Mouse (Mus musculus) kidney, adult 18-20 months (tissue): ENCODE data around the gene Vps13c.
A peak's percentile ranks its signal among the peaks of the same experiment; 100 is the strongest.

ENCODE experiments used
- DNase-seq: peaks from one replicate; pipeline ENCODE4 v3.0.0; 2021

Vps13c gene

DNA sequence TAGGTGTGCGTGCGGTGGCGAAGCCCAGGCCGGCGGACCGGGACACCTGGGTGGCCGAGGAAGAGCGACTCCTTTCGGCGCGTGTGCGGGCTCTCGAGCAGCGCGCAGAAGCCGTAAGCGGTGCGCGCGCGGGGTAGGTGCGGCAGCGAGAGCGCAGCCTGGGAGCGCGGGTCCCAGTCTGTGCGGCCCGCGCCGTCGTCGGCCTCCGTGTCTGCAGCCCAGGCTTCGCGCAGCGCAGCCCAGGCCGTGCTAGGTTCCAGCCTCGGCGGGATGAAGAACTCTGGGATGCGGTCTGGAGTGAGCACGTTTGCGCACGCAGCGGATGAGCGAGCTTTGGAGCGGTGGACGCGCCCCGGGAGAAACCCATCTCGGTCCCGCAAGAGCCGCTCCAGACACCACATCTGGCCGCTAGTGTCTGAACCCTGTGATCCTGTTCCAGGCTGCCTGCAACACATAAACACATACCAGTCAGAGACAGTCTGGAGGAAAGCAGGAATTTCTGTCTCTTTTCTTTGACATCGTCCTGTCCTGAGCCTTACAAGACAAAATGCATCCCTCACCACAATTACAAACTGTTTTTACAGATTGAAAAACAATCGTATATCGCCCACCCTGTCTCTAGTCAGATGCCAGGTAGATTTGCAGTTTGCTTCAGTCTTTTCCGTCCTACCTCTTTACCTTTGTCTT, 8.7 kb upstream of the Vps13c start:
- DNase-seq = no peak

DNA sequence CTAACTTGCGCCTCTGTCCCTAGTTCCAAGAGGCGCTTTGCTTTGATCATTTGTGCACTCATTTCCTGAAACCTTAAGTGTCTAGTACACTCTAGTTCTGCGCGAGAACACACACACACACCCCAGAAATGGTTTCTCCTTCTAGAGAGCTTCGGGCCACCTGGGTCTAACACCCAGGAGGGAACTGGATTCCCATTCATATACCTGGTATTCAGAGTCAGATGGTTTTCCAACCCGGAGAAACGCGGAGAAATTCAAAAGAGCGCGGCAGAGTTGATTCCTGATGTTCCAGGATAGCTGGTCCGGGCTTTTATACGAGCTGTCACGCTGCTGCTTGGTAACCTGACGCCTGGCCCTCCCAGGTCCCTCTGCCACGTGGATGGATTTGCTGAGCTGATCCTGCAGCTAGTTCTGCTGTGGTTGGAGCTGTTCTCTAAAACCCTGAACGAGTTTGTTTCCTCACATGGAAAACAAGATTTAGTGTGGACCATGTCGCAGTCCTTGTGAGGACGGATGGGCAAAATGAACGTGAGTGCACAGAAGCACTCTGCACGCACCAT, 8.1 kb upstream of the Vps13c start, which contains the start of gene C2cd4a:
C2cd4a (minus strand) TSS at position 285 of the 560 bp plus-strand sequence.
- peak; percentile 35 for DNase-seq

DNA sequence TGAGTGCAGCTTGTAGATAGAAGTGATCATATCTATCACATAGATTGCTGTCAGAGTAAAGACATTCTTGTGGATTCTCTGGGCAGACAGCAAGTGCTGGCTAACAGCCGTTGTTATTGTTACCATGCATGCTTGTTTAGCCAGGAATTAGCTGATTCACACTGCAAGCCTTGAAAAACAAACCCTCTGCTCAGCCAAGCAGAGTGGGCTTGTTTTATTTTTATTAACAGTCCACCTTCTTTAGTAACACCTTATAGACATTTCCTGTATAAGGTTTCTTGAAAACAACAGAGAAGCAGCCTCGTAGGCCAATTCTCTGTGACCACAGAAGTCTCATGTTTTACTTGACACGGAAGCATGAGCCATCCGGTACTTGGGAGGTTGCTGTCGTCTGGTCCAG, 5.7 kb upstream of the Vps13c start:
- no peak for DNase-seq

DNA sequence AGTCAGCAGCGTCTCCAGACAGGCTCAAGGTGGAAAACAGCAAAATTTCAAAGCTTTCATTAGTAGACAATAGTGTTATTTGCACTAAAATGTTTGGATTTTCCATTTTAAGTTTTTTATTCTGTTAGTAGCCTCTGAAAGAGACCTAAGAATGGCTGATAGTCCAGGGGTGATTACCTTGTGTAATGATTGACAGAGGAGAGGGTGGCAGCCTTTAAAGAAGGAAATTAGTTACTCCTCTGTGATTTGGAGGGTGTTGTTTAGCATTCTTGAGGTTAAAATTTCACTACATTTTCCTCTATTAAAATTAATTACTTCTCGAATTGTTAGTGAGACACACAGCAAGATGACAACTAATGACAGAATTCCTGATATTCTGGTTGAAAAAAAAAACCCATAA, 2.9 kb upstream of the Vps13c start:
- no peak for DNase-seq

DNA sequence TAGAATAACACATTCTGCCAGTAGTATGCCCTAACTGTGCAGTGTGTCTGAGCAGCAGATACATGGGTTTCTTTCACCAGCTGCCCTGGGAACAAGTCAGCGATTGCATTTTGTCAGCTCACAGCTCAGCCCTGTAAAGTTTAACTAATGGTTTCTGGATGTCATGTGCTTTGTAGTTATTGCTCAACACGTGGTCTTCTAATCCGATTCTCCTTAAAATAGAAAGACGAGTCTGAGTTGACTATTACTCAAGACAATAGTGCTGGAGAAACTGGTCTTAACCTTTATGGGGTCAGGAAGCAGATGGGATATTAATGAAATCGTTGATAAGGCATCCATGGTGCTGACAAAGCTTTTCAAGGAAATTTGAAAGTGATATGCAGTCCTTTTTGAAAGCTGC, 2.6 kb downstream of the Vps13c start:
- no peak for DNase-seq

DNA sequence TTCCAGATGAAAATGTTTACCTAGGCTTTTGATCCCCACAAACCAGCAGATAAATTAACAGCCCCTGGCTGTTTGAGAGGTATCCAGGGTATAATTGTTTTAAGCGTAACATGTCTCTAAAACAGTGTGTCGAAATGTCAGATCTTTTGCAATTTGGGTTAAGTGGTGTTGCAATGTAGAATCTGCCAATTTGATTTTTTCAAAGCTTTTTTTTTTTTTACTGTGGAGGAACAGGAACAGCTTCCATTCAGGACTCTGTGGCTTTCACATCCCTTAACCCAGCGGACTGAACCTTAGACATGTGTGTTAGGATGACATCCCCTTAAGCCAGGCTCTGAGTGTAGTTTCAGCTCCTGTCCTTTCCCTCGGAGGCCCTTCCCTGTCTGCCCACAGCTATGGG, 4.8 kb downstream of the Vps13c start:
- DNase-seq = no peak

DNA sequence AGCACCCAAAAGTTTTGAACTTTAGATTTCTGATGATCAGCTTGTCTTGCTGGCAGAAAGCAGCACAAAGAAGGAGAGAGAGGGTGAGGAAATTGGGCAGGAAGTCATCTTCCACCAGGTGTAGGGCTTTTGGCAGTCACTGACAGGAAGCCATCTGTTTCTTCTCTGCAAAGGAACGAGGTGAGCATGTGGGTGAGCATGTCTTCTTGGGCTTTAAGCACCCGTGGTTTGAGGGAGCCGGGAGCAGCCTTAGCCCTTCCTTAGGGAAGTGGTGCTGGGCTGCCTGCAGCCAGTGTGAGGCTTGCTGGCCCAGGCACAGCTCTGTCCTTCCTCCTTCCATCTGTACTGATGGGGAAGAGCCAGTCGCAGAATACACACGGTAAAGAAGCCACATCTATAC, 5.5 kb downstream of the Vps13c start:
- DNase-seq = no peak

DNA sequence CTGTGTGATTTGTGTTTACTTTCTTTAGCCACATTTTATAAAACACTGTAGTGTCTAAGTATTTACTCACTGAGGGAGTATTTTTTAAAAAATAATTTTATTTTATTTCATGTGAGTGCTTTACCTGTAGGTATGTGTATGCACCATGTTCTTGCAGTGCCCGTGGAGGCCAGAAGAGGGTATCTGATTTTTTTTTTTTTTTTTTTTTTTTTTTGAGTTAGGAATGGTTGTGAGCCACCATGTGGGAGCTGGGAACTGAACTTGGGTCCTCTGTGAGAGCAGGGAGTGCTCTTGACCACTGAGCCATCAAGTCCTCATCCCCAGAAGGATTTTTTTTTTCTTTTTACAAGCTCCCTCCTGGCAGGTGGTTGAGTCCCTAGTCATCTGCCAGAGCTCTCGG, 5.9 kb downstream of the Vps13c start:
- no peak for DNase-seq

DNA sequence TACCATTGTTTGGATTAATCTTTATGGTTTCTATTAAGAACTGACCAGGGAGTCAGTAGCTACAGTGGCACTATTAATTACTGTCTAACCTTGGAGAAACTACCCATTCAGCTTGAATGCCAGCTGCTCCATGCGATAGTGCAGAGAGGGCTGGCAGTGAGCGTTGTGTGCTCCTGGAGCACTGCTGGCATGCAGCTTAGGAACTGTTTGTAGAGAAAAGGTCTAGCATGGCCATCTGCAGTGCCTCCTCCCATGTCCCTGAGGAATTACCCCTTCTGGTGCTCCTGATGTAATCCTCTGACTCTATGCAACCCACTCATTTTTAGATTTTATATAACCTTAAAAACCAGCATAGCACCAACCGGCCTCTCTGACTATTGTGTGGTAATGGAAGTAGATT, 7.4 kb downstream of the Vps13c start:
- DNase-seq = no peak

DNA sequence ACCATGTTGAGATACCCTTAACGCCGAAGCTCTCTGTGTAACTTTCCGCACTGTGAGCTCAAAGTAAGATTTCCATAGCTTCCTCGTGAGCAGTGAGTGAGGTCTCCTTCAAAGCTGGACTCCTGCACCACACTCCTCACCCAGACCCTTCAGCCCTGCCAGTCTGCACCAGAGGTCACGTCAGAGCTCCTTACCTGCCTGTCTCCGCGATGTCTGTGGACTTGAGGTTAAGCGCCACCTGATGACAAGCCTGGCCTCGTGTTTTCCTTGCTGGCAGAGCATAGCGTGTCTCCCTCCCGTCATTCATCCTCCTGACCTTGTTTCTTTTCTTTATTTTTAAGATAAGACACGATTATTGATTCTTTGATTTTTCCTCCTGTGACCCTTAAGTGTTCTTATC, 9.2 kb downstream of the Vps13c start:
- no peak for DNase-seq

DNA sequence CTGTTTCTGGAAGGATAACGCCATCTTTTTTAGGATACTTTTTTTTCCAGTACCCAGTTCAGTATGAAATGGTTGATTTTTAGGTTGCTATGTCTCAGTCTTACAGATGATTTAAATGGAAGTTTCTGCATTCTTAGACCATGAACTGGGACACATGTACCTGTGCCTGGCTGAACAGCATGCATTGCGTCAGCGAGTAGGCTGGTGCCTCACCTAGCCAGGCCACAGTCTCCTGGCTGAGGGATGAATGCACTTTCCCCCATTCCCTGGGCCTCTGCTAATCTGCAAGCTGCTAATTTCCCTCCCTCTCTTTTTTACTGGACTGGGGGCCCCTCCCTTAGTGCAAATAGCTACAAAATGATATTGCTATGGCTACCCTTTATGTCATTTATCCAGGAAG, 9.7 kb downstream of the Vps13c start:
- DNase-seq = no peak

DNA sequence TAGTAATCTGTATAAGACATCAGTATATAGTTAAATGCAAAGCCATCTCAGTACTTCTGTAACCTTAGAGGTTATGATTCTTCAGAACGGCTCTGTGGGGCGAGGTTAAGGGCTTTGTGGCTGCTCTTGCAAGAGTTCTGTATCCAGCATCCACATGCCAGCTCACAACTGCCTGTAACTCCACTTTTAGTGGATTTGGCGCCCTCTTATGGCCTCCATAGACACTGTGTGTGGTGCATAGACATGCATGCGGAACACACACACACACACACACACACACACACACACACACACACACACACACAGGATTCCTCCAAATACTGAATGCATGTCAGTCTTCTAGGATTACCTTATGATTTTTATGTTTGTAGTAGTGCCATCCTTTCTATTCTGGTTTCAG, 11.0 kb downstream of the Vps13c start:
- DNase-seq = no peak

DNA sequence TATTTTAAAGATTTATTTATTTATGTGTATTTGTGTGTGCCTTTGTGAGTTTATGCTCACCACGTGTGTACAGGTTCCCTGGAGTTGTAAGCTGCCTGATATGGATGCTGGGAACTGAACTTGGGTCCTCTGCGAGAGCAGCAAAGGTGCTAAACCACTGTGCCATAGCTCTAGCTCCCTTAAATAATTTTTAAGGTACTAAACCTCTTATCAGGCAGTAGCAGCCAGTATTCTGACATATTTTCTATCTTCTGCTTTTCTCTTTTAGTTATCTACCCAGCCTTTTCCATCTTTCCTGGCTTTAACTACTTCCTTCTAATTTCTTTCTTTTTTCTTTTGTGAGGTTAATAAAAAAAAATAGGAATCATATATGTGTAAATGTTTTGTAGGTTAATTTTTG, 20.1 kb downstream of the Vps13c start:
- DNase-seq = no peak

DNA sequence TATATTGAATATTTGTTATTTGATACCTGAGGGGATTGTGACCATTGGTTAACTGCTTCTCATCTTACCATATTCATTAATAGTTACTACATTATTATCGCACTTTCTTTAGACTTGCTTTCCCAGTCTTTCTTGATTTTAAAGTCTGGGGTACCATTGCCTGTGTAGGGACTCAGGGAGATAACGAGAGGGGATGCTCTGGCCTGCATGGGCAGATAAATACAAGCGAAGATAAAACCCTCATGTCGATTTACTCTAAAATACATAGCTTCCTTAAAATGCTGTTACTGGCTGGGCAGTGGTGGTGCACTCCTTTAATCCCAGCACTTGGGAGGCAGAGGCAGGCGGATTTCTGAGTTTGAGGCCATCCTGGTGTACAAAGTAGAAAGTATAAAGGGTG, 23.1 kb downstream of the Vps13c start:
- no peak for DNase-seq

DNA sequence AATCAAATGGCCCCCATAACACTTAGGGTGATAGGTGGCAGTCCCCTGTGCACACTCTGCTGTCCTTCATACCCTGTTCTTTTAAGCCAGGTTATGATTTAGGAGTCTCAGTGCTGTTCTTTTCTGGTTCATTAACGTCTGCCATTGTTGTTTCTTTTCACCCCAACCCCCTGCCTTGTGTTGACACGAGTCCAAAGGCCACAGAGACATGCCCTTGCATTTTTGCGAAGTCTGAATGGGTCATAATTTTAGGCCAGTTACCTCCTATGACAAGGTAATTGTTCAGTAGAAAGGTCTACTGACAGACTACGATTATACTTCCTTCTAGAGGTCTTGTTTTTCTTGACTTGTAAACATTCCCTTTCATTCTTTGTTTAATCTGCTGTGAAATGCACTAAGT, 23.8 kb downstream of the Vps13c start:
- DNase-seq = no peak

DNA sequence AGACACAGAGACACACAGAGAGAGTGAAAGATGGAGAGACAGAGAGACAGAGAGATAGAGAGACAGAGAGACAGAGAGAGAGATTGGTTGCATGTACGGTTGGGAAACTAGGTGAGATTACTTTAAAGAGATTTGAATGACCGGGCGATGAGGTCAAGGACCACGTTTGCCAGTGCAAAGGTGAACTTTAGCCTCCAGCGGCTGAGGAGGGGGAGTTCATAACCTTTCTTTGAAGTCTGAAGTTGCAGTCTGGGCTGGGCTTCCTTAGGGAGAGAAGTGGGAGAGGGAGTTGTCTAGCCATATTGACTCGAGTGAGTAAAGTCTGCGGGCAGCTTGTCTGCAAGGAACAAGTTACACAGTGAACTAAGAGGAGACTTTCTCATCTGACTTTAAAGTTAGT, 25.2 kb downstream of the Vps13c start:
- peak; percentile 12 for DNase-seq

DNA sequence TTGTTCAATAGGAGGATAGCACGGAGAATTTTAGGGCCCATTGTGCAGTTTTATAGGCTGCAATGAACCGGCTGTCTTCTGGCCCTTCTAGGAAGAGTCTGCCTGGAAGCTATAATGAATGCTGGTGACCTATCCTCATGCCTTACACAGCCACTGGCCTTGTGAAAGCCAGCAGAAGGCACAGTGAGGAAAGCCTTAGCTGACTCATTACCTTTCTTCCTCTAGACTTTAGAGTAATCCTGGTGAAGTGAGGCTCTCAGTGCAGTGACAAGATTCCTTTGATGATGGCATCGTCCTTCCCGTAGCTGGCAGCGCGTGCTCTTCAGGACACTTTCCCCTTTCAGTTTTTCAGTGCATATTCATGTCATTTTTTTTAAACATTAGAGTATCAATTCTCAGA, 27.2 kb downstream of the Vps13c start:
- DNase-seq = no peak

DNA sequence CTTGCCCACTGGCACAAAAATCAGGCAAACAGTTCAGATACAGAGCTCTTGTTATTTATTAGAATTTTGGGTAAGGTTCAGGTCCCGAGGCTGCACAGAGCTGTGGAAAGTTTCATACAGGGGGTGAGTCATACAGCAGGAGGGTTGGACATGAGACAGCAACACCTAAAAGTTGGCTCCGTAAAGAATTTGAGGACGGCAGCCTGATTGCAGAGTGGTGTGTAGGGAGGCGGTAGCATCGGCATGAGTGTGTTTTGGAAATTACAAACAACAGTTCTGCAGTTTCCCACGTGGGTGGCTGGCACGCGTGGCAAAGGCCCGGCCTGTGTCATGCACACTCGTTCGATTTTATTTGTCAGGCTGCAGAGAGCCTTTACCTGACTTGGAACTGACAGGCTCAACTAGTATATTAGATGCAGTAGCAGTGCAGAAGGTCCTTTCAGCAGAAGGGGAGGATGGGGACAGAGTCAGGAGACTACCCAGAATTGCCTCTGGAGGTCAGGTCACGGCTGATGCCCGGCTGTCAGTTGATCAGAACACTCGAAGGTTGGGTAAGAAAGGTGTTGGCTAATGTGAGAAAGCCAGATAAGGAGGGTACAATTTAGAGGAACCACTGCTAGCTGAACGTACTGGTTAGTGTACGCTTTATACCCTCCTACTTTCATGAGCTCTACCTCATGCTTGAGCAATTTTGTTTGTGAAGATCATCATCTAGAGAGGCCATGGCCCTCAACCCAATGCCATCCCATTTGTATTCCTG, 29.7 kb downstream of the Vps13c start:
- no peak for DNase-seq

DNA sequence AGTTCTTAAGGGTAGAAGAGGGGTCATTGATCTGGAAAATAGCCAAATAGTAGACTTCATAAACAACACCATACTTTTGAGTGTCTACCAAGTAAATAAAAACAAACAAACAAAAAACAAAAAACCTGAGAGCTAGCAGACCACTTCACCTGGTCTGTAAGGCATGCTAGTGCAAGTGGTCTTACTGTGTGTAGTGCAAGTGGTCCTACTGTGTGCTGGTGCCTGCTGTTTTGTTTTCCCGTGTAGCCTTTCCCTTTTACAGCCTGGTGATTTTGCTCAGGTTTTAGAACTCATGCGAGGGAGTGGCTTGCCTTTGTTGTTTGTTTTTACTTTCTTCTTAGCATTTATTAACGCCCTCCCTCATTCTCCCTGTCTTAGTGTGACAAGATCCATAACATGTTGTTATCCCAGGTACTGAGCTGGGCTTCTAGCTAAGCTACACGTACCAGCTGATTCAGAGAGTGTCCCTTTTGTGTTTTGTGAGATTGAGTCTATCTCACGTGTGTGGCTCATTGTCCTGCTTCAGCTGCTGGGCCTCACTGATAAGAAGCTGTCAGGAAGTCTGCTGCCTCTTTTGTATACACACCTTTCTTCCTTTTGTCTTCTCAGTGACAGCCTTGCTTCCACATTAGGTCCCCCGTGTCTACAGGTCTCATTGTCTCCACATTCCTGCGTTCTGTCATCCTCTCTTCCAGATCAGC, 34.5 kb downstream of the Vps13c start:
- no peak for DNase-seq

DNA sequence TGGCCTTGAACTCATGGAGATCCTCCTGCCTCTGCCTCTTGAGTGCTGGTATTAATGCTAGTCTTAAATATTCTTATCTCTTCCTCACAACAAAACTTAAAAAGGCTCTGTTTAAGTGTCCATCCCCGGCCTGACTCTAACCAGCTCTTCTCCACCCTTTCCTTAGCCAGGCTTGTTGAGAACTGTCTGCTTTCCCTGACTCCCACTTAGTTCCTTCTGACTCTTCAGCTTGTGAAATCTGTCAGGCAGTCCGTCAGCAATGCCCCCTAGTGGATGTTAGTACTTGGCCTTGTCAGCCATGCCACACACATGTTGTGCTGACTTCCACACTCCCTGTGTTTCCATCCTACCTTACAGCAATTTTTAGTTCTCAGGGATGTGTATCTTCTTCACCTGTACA, 35.1 kb downstream of the Vps13c start:
- peak; percentile 29 for DNase-seq

DNA sequence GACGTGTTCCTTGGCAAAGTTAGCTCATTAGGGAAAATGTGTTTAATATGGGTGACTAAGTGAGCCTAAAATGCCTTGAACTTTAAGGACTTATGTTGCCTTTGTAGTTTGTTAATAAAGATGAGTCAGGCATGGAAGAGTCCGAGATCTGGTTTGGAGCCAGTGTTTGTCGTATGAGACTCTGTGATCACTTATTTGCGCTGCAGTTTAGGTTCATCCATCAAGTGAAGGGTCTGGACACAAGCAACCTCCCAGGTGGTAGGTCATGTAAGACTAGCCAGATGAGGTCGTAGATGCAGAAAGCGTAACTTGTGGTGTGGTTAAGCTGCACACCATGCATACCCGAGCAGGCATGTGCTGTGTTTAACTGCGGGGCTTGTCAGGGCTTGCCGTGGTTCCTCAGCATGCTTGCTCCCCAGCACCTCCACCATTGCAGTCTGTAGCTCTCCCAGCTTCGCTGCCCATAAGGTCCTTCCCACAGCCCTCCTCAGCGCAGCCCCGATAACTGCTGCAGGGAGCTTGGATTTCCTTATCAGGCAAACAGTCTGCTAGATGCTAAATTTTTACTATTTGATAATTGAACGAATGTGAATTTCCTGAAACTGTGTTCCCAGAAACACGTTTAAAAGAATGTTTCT, 37.0 kb downstream of the Vps13c start:
- DNase-seq = no peak

DNA sequence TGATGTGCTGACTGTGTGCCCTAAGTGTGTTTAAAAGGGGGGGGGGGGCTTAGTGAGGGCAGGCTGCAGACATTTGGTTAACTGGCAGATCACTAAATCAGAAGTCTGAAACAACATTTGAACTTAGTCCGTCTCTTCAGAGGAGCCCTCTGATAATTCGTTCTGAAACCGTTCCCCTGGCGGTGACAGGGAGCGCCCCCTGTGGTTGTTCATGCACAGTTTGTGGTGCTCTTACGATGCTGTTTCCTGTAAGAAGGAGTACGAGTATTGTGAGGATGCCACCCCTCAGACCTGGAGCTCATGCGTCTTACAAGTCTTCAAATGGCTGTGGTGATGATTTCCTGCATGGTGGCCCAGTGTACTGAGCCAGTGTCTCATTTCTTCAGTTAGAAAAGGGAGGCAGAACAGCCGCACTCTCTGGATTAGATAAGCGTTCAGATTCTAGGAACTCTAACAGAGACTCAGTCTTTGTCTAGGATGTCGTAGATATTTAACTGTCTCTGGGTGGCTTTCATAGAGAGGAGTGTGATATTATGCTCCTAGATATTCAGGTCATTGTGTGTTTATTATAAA, 38.1 kb downstream of the Vps13c start:
- no peak for DNase-seq
